Mouse (Mus musculus) induced T-regulatory cell, adult 2 months (primary cell): ENCODE measurements around the gene Fgfr2.

Experiments
- DNase-seq: peaks from one replicate; pipeline ENCODE4 v3.0.0-alpha.2; 2012; ENCODE audit warnings: low read depth

The Fgfr2 gene

DNA sequence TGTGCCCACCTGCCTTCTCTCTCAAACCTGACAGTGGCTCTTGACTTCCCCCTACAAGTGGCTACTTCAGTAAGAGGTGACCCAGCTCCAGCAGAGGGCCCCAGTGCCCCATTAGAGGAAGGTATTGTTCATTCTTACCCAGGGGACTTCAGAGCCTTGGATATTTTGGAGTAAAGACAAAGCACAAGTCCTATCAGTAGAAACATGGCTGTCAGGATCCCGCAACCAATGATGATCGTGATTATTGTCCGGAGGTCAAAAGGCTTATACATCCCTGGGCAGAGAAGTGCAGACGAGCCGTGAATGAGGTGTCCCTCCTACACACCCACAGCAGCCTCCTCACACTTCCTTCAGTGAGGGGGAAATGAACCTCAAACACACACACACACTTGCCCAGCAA is 1796.1 kb downstream of the Fgfr2 start:
- peak; percentile 3 for DNase-seq

DNA sequence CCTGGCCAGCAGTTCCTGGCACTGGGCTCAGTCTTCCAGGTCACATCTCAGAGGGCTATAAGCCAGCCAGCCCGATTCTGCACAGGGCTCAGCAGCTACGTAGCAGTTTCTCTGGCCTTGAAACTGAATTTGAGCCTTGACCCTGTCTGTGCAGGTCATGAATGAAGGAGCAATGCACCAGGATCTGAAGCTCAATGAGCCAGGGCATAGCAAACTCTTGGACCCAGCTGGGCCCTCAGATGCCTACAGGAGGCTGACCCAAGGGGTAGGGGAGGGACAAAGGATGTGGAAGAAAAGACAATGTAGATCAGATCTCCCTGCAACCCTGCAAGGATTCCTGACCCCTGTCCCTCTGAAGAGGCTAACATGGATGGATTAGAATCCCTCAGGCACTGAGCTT is 1801.0 kb downstream of the Fgfr2 start, which contains the start of gene Cuzd1:
Gene Cuzd1, minus strand, starts transcription at position 101 of the 400 bp plus-strand sequence.
- DNase-seq = no peak

DNA sequence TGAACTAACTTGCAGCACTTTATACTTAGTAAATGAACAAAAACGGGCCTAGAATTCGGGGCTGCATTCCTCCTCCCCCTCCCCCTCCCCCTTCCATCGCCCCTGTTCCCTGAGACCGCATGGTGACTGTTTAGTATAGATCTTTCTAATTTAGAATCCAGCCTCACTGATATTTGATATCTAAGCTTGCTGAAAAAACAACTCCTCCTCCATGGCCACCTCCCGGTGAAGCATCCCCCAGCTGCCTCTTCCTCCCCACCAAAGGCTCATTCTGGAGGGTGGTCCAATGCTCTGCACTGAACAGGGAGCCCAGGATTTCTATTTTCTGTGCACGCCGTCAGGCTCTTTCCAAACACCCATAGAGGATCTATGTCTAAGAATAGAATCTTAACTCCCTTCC is 1804.8 kb downstream of the Fgfr2 start:
- DNase-seq = no peak

DNA sequence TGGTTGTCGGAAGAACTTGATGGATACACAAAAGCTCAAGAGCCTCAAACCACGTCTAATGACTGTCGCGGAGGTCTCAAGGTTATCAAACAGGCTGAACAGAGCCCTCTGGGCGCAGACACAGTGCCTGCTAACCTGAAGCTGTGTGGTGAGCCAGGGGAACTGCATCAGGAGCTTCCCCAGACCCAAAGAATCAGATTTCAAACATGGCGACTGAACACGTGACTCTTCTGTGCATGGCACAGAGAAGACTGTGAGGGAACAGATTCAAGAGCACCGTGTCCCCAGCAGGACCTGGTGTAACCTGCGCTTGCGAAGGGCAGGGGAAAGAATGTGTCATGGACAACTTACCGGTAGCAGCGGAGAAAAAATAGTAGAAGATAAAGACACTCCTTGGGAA is 1805.6 kb downstream of the Fgfr2 start:
- DNase-seq = no peak

GRCm38 (mm10) chr7:131314493-131314892 is 1808.7 kb downstream of the Fgfr2 start:
- no peak for DNase-seq

DNA sequence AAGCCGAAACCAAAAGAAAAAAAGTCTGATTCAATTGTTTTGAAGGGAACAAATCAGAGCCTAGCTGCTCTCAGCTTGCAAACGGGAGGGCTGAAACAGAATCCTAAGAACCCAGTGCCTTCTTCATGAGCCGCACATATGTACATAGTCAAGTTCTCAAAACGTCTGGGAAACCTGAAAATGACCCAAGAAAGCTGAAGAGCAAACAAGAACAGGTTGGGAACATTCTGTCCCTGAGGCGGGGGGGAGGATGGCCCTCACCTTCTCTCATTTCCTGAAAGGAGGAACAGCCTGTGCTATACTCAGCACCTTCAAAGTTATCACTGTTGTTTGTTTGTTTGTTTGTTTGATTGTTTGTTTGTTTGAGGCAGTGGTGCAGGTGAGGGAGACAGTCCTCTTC is 1816.4 kb downstream of the Fgfr2 start:
- DNase-seq = no peak

- DNase-seq = no peak
These were observed 1819.8 kb downstream of the Fgfr2 start for GRCm38 (mm10) chr7:131303340-131303739.

- no peak for DNase-seq
These were observed 1826.0 kb downstream of the Fgfr2 start for GRCm38 (mm10) chr7:131297151-131297550.

DNA sequence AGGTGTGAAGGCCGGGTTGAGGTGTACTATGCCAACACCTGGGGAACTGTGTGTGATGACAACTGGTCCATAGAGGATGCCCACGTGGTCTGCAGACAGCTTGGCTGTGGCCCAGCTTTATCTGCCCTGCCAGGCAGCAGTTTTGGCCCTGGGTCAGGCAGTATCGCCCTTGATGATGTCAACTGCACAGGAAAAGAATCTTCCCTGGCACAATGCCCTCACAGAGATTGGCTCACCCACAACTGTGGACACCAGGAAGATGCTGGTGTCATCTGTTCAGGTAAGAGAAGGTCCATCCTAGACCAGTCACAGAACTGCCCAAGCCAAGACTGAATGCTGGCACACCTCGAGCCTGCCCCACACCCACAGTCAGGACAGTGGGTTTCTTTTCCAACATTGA is 1857.3 kb downstream of the Fgfr2 start:
- no peak for DNase-seq

GRCm38 (mm10) chr7:131264251-131264650 is 1858.9 kb downstream of the Fgfr2 start:
- DNase-seq = no peak

DNA sequence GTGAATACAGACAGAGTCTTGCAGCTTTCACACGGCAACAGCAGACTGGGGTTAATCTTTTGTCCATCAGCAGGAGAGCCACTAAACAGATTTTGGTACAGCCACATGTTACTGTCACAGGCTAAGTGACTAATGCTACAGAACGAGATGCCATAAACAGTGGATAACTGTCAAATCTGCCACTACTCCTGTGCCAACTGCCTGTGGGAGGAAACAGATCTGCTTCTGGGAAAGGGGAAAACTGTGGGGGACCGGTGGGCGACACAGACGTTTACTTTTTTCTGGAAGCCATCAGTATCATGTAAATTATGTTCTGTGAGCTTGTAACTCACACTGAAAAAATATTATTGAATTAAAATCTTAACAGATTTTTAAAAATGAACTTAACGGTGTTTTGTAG is 1862.2 kb downstream of the Fgfr2 start:
- DNase-seq = no peak

DNA sequence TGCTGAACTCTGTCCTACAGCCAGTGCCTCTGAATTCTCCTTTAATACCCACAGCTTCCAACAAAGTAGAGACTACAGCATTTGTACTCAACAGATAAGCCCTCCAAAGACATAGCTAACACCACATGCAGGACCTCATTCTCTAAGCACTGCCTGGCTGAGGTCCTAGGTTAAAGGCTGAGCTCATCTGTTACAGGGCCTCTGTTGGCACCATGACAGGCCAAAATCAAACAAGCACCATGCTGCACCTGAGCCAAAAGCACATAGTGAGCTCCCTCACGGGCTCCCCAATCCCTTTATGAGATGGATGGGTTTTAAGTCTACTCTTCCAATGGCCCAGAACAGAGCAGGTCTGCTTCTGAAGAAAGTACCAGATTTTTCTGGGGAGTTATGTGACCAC is 1865.8 kb downstream of the Fgfr2 start:
- no peak for DNase-seq

DNA sequence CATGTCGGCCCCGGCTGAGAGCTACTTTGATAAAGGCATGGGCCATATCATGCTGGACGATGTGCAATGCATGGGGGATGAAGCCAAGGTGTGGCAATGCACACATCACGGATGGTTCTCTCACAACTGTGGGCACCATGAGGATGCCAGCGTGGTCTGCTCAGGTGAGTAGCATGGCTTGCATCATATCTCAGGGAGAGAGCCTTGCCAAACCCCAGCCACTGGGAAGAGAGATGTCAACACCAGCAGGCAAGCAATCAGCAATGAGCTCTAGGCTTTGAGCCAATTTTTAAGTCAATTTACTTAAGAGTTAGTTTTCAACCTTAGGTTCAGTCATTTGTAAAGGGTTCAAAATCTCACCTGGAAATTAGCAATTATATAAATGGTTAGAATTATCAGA is 1866.3 kb downstream of the Fgfr2 start:
- no peak for DNase-seq

- peak; percentile 1 for DNase-seq
These were observed 1878.2 kb downstream of the Fgfr2 start for GRCm38 (mm10) chr7:131244993-131245392.

GRCm38 (mm10) chr7:131236091-131236490 is 1887.1 kb downstream of the Fgfr2 start:
- no peak for DNase-seq

- DNase-seq = no peak
These were observed 1900.1 kb downstream of the Fgfr2 start for GRCm38 (mm10) chr7:131223086-131223485.

DNA sequence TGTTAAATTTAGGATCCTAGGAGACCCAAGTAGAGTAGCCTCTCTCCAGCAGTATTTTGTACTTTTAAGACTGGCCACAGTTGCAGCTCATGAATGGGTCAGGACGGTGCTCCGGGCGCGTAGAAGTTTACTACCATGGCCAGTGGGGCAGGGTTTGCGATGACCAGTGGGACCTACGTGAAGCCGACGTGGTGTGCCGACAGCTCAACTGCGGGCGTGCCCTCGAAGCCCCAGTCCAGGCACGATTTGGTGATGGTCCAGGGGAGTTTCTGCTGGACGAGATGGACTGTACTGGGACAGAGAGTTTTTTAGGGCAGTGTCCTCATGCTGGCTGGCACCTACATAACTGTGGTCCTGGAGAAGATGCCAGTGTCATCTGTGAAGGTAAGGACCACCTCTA is 1935.2 kb downstream of the Fgfr2 start:
- DNase-seq = no peak

- DNase-seq = no peak
These were observed 1936.1 kb downstream of the Fgfr2 start for GRCm38 (mm10) chr7:131187047-131187446.

DNA sequence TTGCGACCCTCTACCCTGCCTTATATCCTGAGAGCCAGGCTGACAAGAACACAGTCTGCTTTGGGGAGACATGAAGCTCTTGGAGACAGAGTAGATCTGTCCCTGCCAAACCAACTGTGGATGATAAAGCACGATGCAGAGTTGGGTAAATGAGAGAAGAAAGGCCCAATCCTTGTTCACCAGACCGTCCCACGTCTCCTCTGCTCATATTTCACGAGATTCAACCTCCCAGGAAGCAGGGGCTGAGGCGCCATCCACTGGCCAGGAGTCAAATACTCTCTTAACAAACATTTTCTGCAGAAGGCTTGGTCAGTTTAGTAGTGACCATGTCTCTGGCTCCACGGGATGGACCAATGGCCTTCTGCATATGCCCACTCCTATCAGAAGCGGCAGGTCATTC is 1938.8 kb downstream of the Fgfr2 start:
- no peak for DNase-seq

- peak; percentile 13 for DNase-seq
These were observed 1940.5 kb downstream of the Fgfr2 start for GRCm38 (mm10) chr7:131182685-131183084.

DNA sequence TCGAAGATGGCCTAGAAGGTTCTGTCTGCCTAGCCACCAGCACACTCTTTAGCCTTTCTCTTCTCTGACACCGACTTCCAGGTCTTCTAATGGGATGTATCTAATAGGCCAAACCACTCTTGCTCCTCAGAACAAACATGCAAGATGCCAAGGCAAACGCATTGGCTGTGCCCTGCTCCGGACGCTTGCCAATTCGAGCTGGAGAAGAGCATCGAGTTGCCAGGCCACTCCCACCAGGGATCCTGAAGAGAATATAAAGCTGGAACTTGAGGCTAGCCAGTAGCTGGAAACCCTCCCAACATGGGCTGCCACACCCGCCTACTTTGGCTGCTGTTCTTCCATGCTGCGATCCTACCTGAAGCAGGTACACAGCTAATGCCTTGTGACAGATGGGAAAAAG is 1949.0 kb downstream of the Fgfr2 start, which contains the start of gene 5430419D17Rik:
Gene 5430419D17Rik, plus strand, starts transcription at position 282 of the 400 bp plus-strand sequence.
- DNase-seq = no peak

GRCm38 (mm10) chr7:131169099-131169498 is 1954.1 kb downstream of the Fgfr2 start:
- DNase-seq = no peak

GRCm38 (mm10) chr7:131167771-131168170 is 1955.4 kb downstream of the Fgfr2 start:
- DNase-seq = no peak

DNA sequence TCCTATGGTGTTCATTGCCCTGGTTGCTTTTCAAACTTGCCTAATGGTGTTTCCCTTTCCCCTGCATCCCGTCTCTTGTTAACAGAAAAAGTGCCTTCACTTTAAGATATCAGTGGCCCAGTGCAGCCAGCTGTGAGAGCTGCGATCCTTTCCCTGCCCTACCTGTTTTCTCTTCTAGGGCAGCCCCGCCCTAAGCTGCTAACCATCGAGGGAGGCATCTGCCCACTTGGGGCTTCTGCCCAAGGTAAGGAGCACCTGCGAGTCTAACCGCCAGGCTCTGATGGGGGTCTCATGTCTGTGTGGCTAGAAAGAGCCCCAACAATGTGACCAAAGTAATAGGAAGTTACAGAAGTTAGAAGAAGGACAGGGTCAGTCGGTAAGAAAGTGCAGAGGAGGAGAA is 1960.9 kb downstream of the Fgfr2 start:
- DNase-seq = no peak

- no peak for DNase-seq
These were observed 1970.1 kb downstream of the Fgfr2 start for GRCm38 (mm10) chr7:131153044-131153443.
